24 mouse cellular contexts compared by ENCODE assay signal in genomic region chr17:5467177-5467576, GRCm38 (mm10). TPM values are rescaled to one million over a fixed set of nuclear protein-coding genes. Genes with fewer than 3 reads are reported as not detected.
A peak's percentile ranks its signal among the peaks of the same experiment; 100 is the strongest.
DNase-seq lines count a peak whose midpoint lies in the region; ATAC-seq and TF ChIP-seq lines count a peak whose summit lies in the region.
"Had no signal": no experiment of that assay in that cellular context is flagged by ENCODE, and none has a peak within 500 bp of the region (broad histone marks: within the 10 kb centered on the region; RNA-seq: fewer than 3 reads in every experiment).

No protein-coding gene starts in this region.

- no peak overlapping the region for H3K27ac ChIP-seq in forebrain, postnatal 0 days (ENCODE audit: low read depth, low read length)
- no peak overlapping the region for H3K27ac ChIP-seq in forebrain, embryonic 12.5 days
- no peak overlapping the region for H3K27ac ChIP-seq in kidney, embryonic 14.5 days (ENCODE audit: low read depth, low read length)
- no peak overlapping the region for H3K27ac ChIP-seq in liver, postnatal 0 days (ENCODE audit: low read depth)
- H3K27ac ChIP-seq in liver, embryonic 12.5 days, result no peak overlapping the region
- H3K27ac ChIP-seq: hindbrain, embryonic 12.5 days; limb, embryonic 12.5 days; lung, embryonic 15.5 days; midbrain, embryonic 12.5 days had no signal

- H3K27me3 ChIP-seq in forebrain, postnatal 0 days (ENCODE audit: insufficient read depth, low read length), result no peaks in the 10 kb centered on the region
- H3K27me3 ChIP-seq in forebrain, embryonic 12.5 days, result 0 out of 2 replicates have a peak, but pooled peaks cover under 1% of the 10 kb centered on the region
- no peaks in the 10 kb centered on the region for H3K27me3 ChIP-seq in kidney, embryonic 14.5 days (ENCODE audit: control insufficient read depth, insufficient read depth, low read length)
- no peaks in the 10 kb centered on the region for H3K27me3 ChIP-seq in liver, postnatal 0 days (ENCODE audit: insufficient read depth, low read length)
- H3K27me3 ChIP-seq in liver, embryonic 12.5 days (replicated peaks), result peaks cover 18% of the 10 kb centered on the region
- H3K27me3 ChIP-seq: hindbrain, embryonic 12.5 days; limb, embryonic 12.5 days; midbrain, embryonic 12.5 days had no signal

- no peak for DNase-seq in forebrain, postnatal 0 days
- no peak for DNase-seq in kidney, postnatal 36 days
- no peak for DNase-seq in liver, postnatal 0 days
- no peak for DNase-seq in adrenal gland, postnatal 36 days
- DNase-seq: adrenal gland, postnatal 10 days; cerebellum, adult 8-10 months; gastrocnemius, postnatal 14 days; heart, adult 18-20 months; heart, postnatal 10 days; layer of hippocampus, postnatal 36 days; thymus, postnatal 14 days had no signal

- ATAC-seq in forebrain, postnatal 0 days, result no peak
- ATAC-seq in forebrain, embryonic 12.5 days (ENCODE audit: low FRiP score), result no peak
- peak; percentile 79 for ATAC-seq in kidney, embryonic 14.5 days (ENCODE audit: low FRiP score, low TSS enrichment)
- no peak for ATAC-seq in liver, postnatal 0 days
- ATAC-seq in liver, embryonic 12.5 days, result no peak
- ATAC-seq in megakaryocyte progenitor cell, adult 5-6 weeks (replicated peaks; ENCODE audit: poor library complexity), result 0 out of 2 replicates have a peak, but pooled peaks have one; percentile 26
- ATAC-seq: forebrain, embryonic 14.5 days; inflammation-experienced regulatory T-cells, adult 6 months had no signal

- H3K36me3 ChIP-seq in forebrain, postnatal 0 days (ENCODE audit: insufficient read depth), result no peaks in the 10 kb centered on the region
- H3K36me3 ChIP-seq in forebrain, embryonic 12.5 days (replicated peaks), result no peaks in the 10 kb centered on the region
- H3K36me3 ChIP-seq in kidney, embryonic 14.5 days (ENCODE audit: control insufficient read depth, insufficient read depth, low read length), result no peaks in the 10 kb centered on the region
- H3K36me3 ChIP-seq in liver, postnatal 0 days (replicated peaks; ENCODE audit: insufficient read depth, low read length), result no peaks in the 10 kb centered on the region
- H3K36me3 ChIP-seq in liver, embryonic 12.5 days, result no peaks in the 10 kb centered on the region
- H3K36me3 ChIP-seq: heart, embryonic 12.5 days; hindbrain, embryonic 12.5 days; limb, embryonic 12.5 days; lung, embryonic 15.5 days; midbrain, embryonic 12.5 days had no signal

- TF ChIP-seq CTCF in forebrain, postnatal 0 days (IDR thresholded peaks at IDR 0.05; ENCODE audit: low read depth), result peak; percentile 31
- peak; percentile 15; the same call in 1 of the 2 replicates for TF ChIP-seq CTCF in liver, postnatal 0 days (IDR thresholded peaks at IDR 0.05; ENCODE audit: low read depth)

- H3K4me1 ChIP-seq in forebrain, postnatal 0 days (ENCODE audit: insufficient read depth), result no peaks in the 10 kb centered on the region
- H3K4me1 ChIP-seq in forebrain, embryonic 12.5 days, result no peaks in the 10 kb centered on the region
- peaks cover 3% of the 10 kb centered on the region; the same call in 1 of the 2 replicates for H3K4me1 ChIP-seq in kidney, embryonic 14.5 days (ENCODE audit: control insufficient read depth, insufficient read depth, low read length)
- H3K4me1 ChIP-seq in liver, postnatal 0 days (ENCODE audit: insufficient read depth), result no peaks in the 10 kb centered on the region
- H3K4me1 ChIP-seq in liver, embryonic 12.5 days, result no peaks in the 10 kb centered on the region; the same call in 1 of the 2 replicates
- H3K4me1 ChIP-seq: heart, embryonic 12.5 days; hindbrain, embryonic 12.5 days; limb, embryonic 12.5 days; lung, embryonic 15.5 days; midbrain, embryonic 12.5 days had no signal

- H3K4me3 ChIP-seq in forebrain, postnatal 0 days (ENCODE audit: low read depth, low read length), result no peak overlapping the region
- no peak overlapping the region for H3K4me3 ChIP-seq in forebrain, embryonic 12.5 days (replicated peaks)
- H3K4me3 ChIP-seq in kidney, embryonic 14.5 days (ENCODE audit: low read length), result no peak overlapping the region
- H3K4me3 ChIP-seq in liver, postnatal 0 days (ENCODE audit: low read depth, low read length), result no peak overlapping the region
- no peak overlapping the region for H3K4me3 ChIP-seq in liver, embryonic 12.5 days
- H3K4me3 ChIP-seq: heart, embryonic 12.5 days; hindbrain, embryonic 12.5 days; limb, embryonic 12.5 days; lung, embryonic 15.5 days; midbrain, embryonic 12.5 days had no signal

- no peak overlapping the region for H3K9ac ChIP-seq in forebrain, postnatal 0 days
- H3K9ac ChIP-seq in forebrain, embryonic 12.5 days, result no peak overlapping the region
- H3K9ac ChIP-seq in kidney, embryonic 14.5 days (ENCODE audit: low read depth, low read length), result no peak overlapping the region
- H3K9ac ChIP-seq in liver, postnatal 0 days (replicated peaks), result no peak overlapping the region
- no peak overlapping the region for H3K9ac ChIP-seq in liver, embryonic 12.5 days
- H3K9ac ChIP-seq: heart, embryonic 12.5 days; hindbrain, embryonic 12.5 days; limb, embryonic 12.5 days; lung, embryonic 15.5 days; midbrain, embryonic 12.5 days had no signal

- 48% methylated on average over 4 of the region's 4 CpGs for WGBS in forebrain, postnatal 0 days
- WGBS in forebrain, embryonic 12.5 days, result 54% methylated on average over 4 of the region's 4 CpGs
- 24% methylated on average over 4 of the region's 4 CpGs for WGBS in kidney, embryonic 14.5 days
- WGBS in liver, postnatal 0 days (ENCODE audit: insufficient replicate concordance), result 48% methylated on average over 4 of the region's 4 CpGs
- WGBS in liver, embryonic 12.5 days (ENCODE audit: insufficient replicate concordance), result 49% methylated on average over 4 of the region's 4 CpGs

- no peaks in the 10 kb centered on the region for H3K9me3 ChIP-seq in forebrain, postnatal 0 days (ENCODE audit: low read length)
- H3K9me3 ChIP-seq in forebrain, embryonic 12.5 days, result no peaks in the 10 kb centered on the region
- H3K9me3 ChIP-seq in kidney, embryonic 14.5 days (ENCODE audit: control insufficient read depth, low read length), result no peaks in the 10 kb centered on the region
- H3K9me3 ChIP-seq in liver, postnatal 0 days (ENCODE audit: low read length), result no peaks in the 10 kb centered on the region
- H3K9me3 ChIP-seq in liver, embryonic 12.5 days (replicated peaks), result no peaks in the 10 kb centered on the region
- H3K9me3 ChIP-seq: heart, embryonic 12.5 days; hindbrain, embryonic 12.5 days; limb, embryonic 12.5 days; lung, embryonic 15.5 days; midbrain, embryonic 12.5 days had no signal

- H3K4me2 ChIP-seq in forebrain, postnatal 0 days (ENCODE audit: low read depth), result no peak overlapping the region
- H3K4me2 ChIP-seq in forebrain, embryonic 12.5 days, result no peak overlapping the region
- H3K4me2 ChIP-seq in kidney, embryonic 14.5 days (replicated peaks; ENCODE audit: low read depth, low read length), result no peak overlapping the region
- no peak overlapping the region for H3K4me2 ChIP-seq in liver, postnatal 0 days (ENCODE audit: low read depth, low read length)
- H3K4me2 ChIP-seq in liver, embryonic 12.5 days, result no peak overlapping the region
- H3K4me2 ChIP-seq: heart, embryonic 12.5 days; hindbrain, embryonic 12.5 days; limb, embryonic 12.5 days; liver, embryonic 11.5 days; lung, embryonic 15.5 days; midbrain, embryonic 12.5 days had no signal

- TF ChIP-seq EP300 in liver, postnatal 0 days (IDR thresholded peaks at IDR 0.05; ENCODE audit: low read depth), result no peak

RNA-seq across cellular contexts. Expression of gene Zdhhc14, which starts 25.2 kb away (rescaled TPM):
- total RNA-seq in forebrain, postnatal 0 days (2014; rRNA removed), result 16.3 and 16.7 TPM in 2 replicates
- 6.7 and 9.9 TPM in 2 replicates for polyA plus RNA-seq in forebrain, postnatal 0 days (2015; fragmentation: Nextera tagmentation; extraction: Ambion mirVana)
- 3.2 and 3.4 TPM in 2 replicates for polyA plus RNA-seq in forebrain, embryonic 12.5 days (2016; fragmentation: Nextera tagmentation; extraction: Ambion mirVana)
- 2.0 and 2.7 TPM in 2 replicates for polyA plus RNA-seq in kidney, embryonic 14.5 days (2014; fragmentation: Nextera tagmentation; extraction: Ambion mirVana)
- polyA plus RNA-seq in liver, postnatal 0 days (2015; fragmentation: Nextera tagmentation; extraction: Ambion mirVana), result 2.4 and 2.7 TPM in 2 replicates
- 10.6 and 11.8 TPM in 2 replicates for polyA plus RNA-seq in liver, embryonic 12.5 days (2016; fragmentation: Nextera tagmentation; extraction: Ambion mirVana)
- total RNA-seq in megakaryocyte progenitor cell, adult 5-6 weeks (2015), result 2.1 and 2.2 TPM in 2 replicates
- 1.00 and 1.7 TPM in 2 replicates for total RNA-seq in megakaryocyte progenitor cell, adult 5-6 weeks (2017)
- 1 to 10 TPM; 4.4 to 5.7 TPM for total RNA-seq in adrenal gland, postnatal 36 days (2021)

RNA-seq across cellular contexts. Expression of gene Tmem242, which starts 27.1 kb away (rescaled TPM):
- total RNA-seq in forebrain, postnatal 0 days (2014; rRNA removed), result 96.4 and 180 TPM in 2 replicates
- 122 and 123 TPM in 2 replicates for polyA plus RNA-seq in forebrain, postnatal 0 days (2015; fragmentation: Nextera tagmentation; extraction: Ambion mirVana)
- 109 and 114 TPM in 2 replicates for polyA plus RNA-seq in forebrain, embryonic 12.5 days (2016; fragmentation: Nextera tagmentation; extraction: Ambion mirVana)
- polyA plus RNA-seq in kidney, embryonic 14.5 days (2014; fragmentation: Nextera tagmentation; extraction: Ambion mirVana), result 142 and 174 TPM in 2 replicates
- 45.5 and 45.6 TPM in 2 replicates for polyA plus RNA-seq in liver, postnatal 0 days (2015; fragmentation: Nextera tagmentation; extraction: Ambion mirVana)
- polyA plus RNA-seq in liver, embryonic 12.5 days (2016; fragmentation: Nextera tagmentation; extraction: Ambion mirVana), result 52.6 and 52.8 TPM in 2 replicates
- total RNA-seq in megakaryocyte progenitor cell, adult 5-6 weeks (2015), result 45.4 and 48.6 TPM in 2 replicates
- 40.3 and 41.4 TPM in 2 replicates for total RNA-seq in megakaryocyte progenitor cell, adult 5-6 weeks (2017)
- 100 to 1,000 TPM; 116 to 122 TPM for total RNA-seq in adrenal gland, postnatal 36 days (2021)

RNA-seq across cellular contexts. Expression of gene Ldhal6b, which starts 48.6 kb away (rescaled TPM):
- 0.15 and 1.3 TPM in 2 replicates for total RNA-seq in forebrain, postnatal 0 days (2014; rRNA removed)
- polyA plus RNA-seq in forebrain, postnatal 0 days (2015; fragmentation: Nextera tagmentation; extraction: Ambion mirVana), result 0.16 TPM in 1 of 2 replicates, not detected in the other
- 0.13 TPM in 1 of 2 replicates, not detected in the other for polyA plus RNA-seq in forebrain, embryonic 12.5 days (2016; fragmentation: Nextera tagmentation; extraction: Ambion mirVana)
- polyA plus RNA-seq in kidney, embryonic 14.5 days (2014; fragmentation: Nextera tagmentation; extraction: Ambion mirVana), result not detected in 2 replicates
- polyA plus RNA-seq in liver, postnatal 0 days (2015; fragmentation: Nextera tagmentation; extraction: Ambion mirVana), result not detected in 2 replicates
- not detected in 2 replicates for polyA plus RNA-seq in liver, embryonic 12.5 days (2016; fragmentation: Nextera tagmentation; extraction: Ambion mirVana)
- total RNA-seq in megakaryocyte progenitor cell, adult 5-6 weeks (2015), result 0.10 and 0.52 TPM in 2 replicates
- total RNA-seq in megakaryocyte progenitor cell, adult 5-6 weeks (2017), result 0.57 TPM in 1 of 2 replicates, not detected in the other
- total RNA-seq in adrenal gland, postnatal 36 days (2021), result under 1 TPM; 0.82 to 0.89 TPM
- polyA plus RNA-seq: forebrain, embryonic 14.5 days; heart, embryonic 12.5 days; hindbrain, embryonic 12.5 days; inflammation-experienced regulatory T-cells, adult 6 months; limb, embryonic 12.5 days; liver, embryonic 11.5 days; lung, embryonic 15.5 days; neural tube, embryonic 11.5 days had no signal

Comparison
In these comparisons a context has a peak if more than half of its experiments do, and no peak if none do; other contexts are left out.
1. ATAC-seq: peak in kidney, embryonic 14.5 days (single experiment) and megakaryocyte progenitor cell, adult 5-6 weeks (single experiment); none in forebrain, postnatal 0 days (single experiment), forebrain, embryonic 12.5 days (single experiment), liver, postnatal 0 days (single experiment) and liver, embryonic 12.5 days (single experiment).